Mouse (Mus musculus): ENCODE data around the gene Hist1h1b.
"Not testable (repeated sequence)": the region's sequence is repeated elsewhere in the genome, so short reads cannot be mapped to it uniquely, and the experiment has no call there.

- not testable (repeated sequence) for TF ChIP-seq CTCF (IDR thresholded peaks at IDR 0.05; ENCODE audit: low read depth, low read length)
- TF ChIP-seq POLR2A (IDR thresholded peaks at IDR 0.05; ENCODE audit: extremely low read depth, insufficient read depth, low read length), result 0 out of 2 replicates have a peak, but pooled peaks have one; percentile 42
Observed at GRCm38 (mm10) chr13:21782361-21783254, 2.2 kb upstream of the Hist1h1b start.

Data from liver, adult 2 months (tissue).